Mouse (Mus musculus) midbrain, embryonic 10.5 days (tissue): Measurements from ENCODE around the gene Gm26938. TPM values are rescaled to one million over a fixed set of nuclear protein-coding genes. Genes with fewer than 3 reads are reported as not detected.

ENCODE experiments used
- DNase-seq: peaks from one replicate; pipeline ENCODE4 v3.0.0-alpha.2; 2017; ENCODE audit warnings: low spot score
- H3K27ac ChIP-seq: fragments of 300-500 bp; sonication (generic); replicated peaks from 2 replicates; pipeline ENCODE4 v1.5.1; 2016; ENCODE audit warnings: mild to moderate bottlenecking
- H3K27me3 ChIP-seq: fragments of 300-500 bp; sonication (generic); 2 replicates; pipeline ENCODE4 v1.6.1; 2016; ENCODE audit warnings: low read depth, mild to moderate bottlenecking; ENCODE audit not compliant: poor library complexity, severe bottlenecking
- H3K36me3 ChIP-seq: fragments of 300-500 bp; sonication (generic); 2 replicates; pipeline ENCODE4 v1.6.1; 2016; ENCODE audit warnings: mild to moderate bottlenecking, moderate library complexity
- H3K4me1 ChIP-seq: fragments of 300-500 bp; sonication (generic); 2 replicates; pipeline ENCODE4 v1.6.1; 2016
- H3K4me3 ChIP-seq: fragments of 300-500 bp; sonication (generic); 2 replicates; pipeline ENCODE4 v1.5.1; 2016; ENCODE audit warnings: mild to moderate bottlenecking, moderate library complexity
- H3K9me3 ChIP-seq: fragments of 300-500 bp; sonication (generic); replicated peaks from 2 replicates; pipeline ENCODE4 v1.6.1; 2016; ENCODE audit warnings: mild to moderate bottlenecking
- WGBS: fragments of 180-500 bp; shearing (Covaris S2); methylation state at CpG from one replicate; pipeline ENCODE4 v1.1.7; 2016; 5-methylcytosine and 5-hydroxymethylcytosine counted together
- polyA plus RNA-seq: library from polyadenylated mRNA; unstranded; fragments of >200 nt; fragmentation: Nextera tagmentation; extraction: Ambion mirVana; gene quantifications from 2 replicates; pipeline ENCODE4 v1.2.1, GENCODE M21; 2016

The Gm26938 gene
- polyA plus RNA-seq, 1 experiment from 2014 or later = not detected

- WGBS = 43% methylated on average over 12 of the region's 12 CpGs
- Histone ChIP-seq H3K36me3 (peaks cover 29% of the 10 kb centered on the region), H3K4me1 (peaks cover 71% of the 10 kb centered on the region), H3K27ac (peak overlapping the region; percentile 88), H3K9me3 (no peaks in the 10 kb centered on the region), H3K4me3 (peak overlapping the region; percentile 46), H3K27me3 (peaks cover 18% of the 10 kb centered on the region)
- no peak for DNase-seq
Measured at GRCm38 (mm10) chr5:139798168-139798900, 27.9 kb downstream of the Gm26938 start.

GRCm38 (mm10) chr5:139797473-139798167, 28.6 kb downstream of the Gm26938 start:
- Histone ChIP-seq H3K4me3 (peak overlapping the region; percentile 46), H3K27me3 (peaks cover 25% of the 10 kb centered on the region), H3K36me3 (peaks cover 29% of the 10 kb centered on the region), H3K27ac (peak overlapping the region; percentile 88), H3K9me3 (no peaks in the 10 kb centered on the region), H3K4me1 (peaks cover 71% of the 10 kb centered on the region)
- peak; percentile 88 for DNase-seq
- WGBS = 20% methylated on average over 11 of the region's 11 CpGs

DNA sequence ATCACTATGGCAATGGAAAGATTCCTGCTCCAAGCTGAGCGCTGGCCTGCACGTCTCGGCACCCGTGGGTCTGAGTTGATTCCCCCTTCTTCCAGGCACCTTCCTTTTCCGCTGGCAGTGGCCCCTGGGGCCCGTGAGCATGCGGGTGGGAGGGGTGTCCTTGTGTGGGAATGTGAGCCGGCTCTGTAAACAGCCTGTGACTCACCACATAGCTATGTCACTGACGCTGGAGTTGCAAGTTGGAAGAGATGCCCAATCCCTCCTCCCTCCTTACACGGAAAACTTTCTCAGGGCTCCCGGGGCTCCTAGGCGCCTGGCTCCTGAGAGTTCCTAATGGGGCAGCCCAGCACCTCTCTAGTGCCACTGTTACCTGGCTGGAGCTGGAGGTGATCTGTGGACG, 29.3 kb downstream of the Gm26938 start:
- peaks cover 78% of the 10 kb centered on the region for H3K4me1 ChIP-seq
- DNase-seq = peak; percentile 54
- H3K4me3 ChIP-seq = peak overlapping the region; percentile 46
- no peaks in the 10 kb centered on the region for H3K9me3 ChIP-seq
- peak overlapping the region; percentile 88 for H3K27ac ChIP-seq
- H3K27me3 ChIP-seq = peaks cover 29% of the 10 kb centered on the region
- peaks cover 27% of the 10 kb centered on the region for H3K36me3 ChIP-seq
- 31% methylated on average over 13 of the region's 13 CpGs for WGBS

DNA sequence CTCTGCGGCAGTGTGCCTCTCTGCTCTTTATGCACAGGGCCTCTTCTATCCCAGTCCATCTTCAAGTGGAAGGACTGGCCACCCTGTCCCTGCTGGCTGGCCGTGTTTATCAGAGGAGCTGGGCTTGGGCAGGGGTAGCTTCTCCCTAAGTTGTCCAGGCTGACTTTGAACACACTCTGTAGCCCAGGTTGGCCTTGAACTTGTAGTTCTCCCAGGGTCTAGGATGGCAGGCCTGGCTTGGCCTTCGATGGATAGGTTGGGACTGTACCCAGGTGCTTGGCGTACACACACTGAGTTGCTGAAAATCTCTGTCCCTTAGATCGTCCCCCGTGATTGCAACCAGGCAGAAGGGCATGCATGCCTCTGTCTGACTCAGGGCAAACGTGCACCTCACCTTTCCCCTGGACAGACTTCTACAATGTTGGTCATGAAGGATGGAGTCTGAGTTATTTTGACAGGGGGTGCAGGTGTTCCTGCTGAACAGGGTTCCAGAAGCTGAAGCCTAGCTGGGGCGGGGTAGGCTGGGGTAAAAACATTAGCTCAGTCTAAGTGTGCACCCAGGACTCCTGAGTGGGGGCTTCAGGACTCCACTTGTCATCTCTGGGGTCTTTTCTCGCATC, 30.1 kb downstream of the Gm26938 start:
- Histone ChIP-seq H3K4me3 (no peak overlapping the region), H3K4me1 (peaks cover 86% of the 10 kb centered on the region), H3K36me3 (peaks cover 21% of the 10 kb centered on the region), H3K27ac (peak overlapping the region; percentile 88), H3K9me3 (no peaks in the 10 kb centered on the region), H3K27me3 (peaks cover 29% of the 10 kb centered on the region)
- no peak for DNase-seq
- 80% methylated on average over 9 of the region's 9 CpGs for WGBS

GRCm38 (mm10) chr5:139794938-139795337, 31.3 kb downstream of the Gm26938 start:
- H3K9me3 ChIP-seq = no peaks in the 10 kb centered on the region
- peaks cover 9% of the 10 kb centered on the region for H3K36me3 ChIP-seq
- H3K27ac ChIP-seq = 0 out of 2 replicates have a peak overlapping the region, but pooled peaks have one; percentile 88
- H3K4me1 ChIP-seq = peaks cover 89% of the 10 kb centered on the region
- no peak overlapping the region for H3K4me3 ChIP-seq
- no peak for DNase-seq
- WGBS = 76% methylated on average over 10 of the region's 10 CpGs
- H3K27me3 ChIP-seq = peaks cover 26% of the 10 kb centered on the region

DNA sequence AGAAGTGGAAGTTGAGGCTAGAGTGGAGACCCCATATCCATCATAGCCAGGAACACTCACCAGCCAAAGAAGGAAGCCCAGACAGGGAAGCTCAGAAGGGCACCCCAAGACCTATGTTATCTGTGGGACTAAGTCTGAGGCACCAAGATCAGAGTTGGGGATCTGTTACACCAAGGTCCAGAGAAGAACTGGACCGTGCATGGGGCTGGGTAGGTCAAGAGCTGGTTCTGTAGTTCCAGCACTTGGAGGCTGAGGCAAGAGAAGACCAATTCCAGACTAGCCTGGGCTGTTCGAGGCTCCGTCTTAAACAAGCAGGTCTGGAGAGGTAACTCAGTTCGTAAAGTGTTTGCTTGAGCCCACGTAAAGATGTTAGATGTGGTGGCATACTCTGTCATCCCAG, 32.1 kb downstream of the Gm26938 start:
- H3K36me3 ChIP-seq = peaks cover under 1% of the 10 kb centered on the region; the same call in 1 of the 2 replicates
- H3K4me3 ChIP-seq = no peak overlapping the region
- WGBS = 88% methylated on average over 5 of the region's 5 CpGs
- H3K4me1 ChIP-seq = peaks cover 81% of the 10 kb centered on the region
- no peaks in the 10 kb centered on the region for H3K9me3 ChIP-seq
- no peak for DNase-seq
- H3K27me3 ChIP-seq = peaks cover 26% of the 10 kb centered on the region
- no peak overlapping the region for H3K27ac ChIP-seq

DNA sequence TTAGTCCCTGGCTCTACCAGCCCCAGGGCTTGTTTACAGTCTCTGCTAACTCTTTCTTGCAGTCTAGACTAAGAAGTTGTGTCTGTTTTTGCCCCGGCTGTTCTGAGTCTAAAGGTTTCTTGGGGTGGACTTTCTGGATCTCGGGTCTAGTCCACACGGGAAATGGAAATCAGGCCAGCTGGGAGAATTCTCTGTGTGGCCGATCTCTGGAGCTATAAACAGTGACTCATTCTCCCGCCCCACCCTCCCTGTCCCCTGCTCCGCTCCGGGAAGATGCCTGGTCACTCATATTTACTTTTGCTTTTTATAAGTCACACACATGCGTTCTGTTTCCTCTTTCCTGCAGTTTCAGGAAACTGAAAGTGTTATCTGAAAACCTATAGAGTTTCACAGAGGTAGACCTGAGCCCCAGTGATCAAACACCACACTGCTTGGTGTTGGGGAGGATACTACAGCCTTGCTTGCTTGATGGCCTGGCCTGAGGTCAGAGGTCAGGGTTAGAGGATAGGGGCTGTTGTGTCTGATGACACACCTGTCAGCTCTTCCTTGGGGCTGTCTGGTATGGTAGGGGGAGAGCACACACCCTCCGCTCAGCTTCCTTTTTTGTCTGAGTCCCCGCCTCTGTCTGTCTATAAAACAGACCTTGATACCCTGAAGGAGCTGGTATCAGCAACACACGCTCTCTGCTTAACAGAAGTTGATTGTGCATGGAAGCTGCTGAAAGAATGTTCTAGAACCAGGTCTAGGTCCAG, 32.7 kb downstream of the Gm26938 start:
- H3K4me1 ChIP-seq = peaks cover 75% of the 10 kb centered on the region
- WGBS = 82% methylated on average over 11 of the region's 11 CpGs
- peaks cover 26% of the 10 kb centered on the region for H3K27me3 ChIP-seq
- H3K4me3 ChIP-seq = peak overlapping the region; percentile 93; the same call in 1 of the 2 replicates
- DNase-seq = no peak
- H3K36me3 ChIP-seq = no peaks in the 10 kb centered on the region
- H3K27ac ChIP-seq = no peak overlapping the region
- no peaks in the 10 kb centered on the region for H3K9me3 ChIP-seq

- H3K27me3 ChIP-seq = peaks cover 26% of the 10 kb centered on the region
Measured at GRCm38 (mm10) chr5:139792966-139793337, 33.3 kb downstream of the Gm26938 start.

DNA sequence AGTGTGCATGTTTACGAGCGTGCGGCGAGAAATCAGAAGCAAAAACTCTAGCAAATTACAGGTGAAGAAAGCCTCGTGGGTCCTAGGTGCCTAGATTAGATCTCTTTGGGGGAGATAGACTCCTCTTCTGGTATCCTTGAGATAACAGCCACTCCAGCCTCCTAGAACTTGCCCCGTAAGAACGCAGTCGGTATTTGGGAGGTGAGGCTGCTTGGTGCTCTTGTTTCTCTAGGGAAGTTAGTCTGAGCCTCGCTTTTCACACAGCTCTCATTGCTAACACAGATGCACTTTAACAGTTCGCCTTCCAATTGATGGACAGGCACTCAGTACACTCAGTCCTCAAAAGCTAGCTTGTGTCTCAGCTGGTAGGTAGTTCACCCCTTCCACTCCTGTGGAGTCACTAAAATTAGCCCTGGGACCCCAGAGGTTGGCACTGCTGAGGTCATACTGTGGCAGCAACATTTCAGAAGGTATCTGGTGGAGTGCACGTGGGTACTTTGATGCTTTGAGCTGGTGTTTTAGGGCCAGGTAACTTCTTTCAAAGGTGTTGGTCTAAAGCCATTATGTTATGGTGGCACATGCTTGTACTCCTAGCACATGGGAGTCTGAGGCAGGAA, 33.9 kb downstream of the Gm26938 start:
- 25% methylated on average over 11 of the region's 11 CpGs for WGBS
- no peaks in the 10 kb centered on the region for H3K36me3 ChIP-seq
- DNase-seq = no peak
- H3K27ac ChIP-seq = peak overlapping the region; percentile 82
- H3K9me3 ChIP-seq = no peaks in the 10 kb centered on the region
- peaks cover 63% of the 10 kb centered on the region for H3K4me1 ChIP-seq
- peaks cover 26% of the 10 kb centered on the region for H3K27me3 ChIP-seq
- H3K4me3 ChIP-seq = peak overlapping the region; percentile 93

More at GRCm38 (mm10) chr5:139792966-139793337, 33.3 kb downstream of the Gm26938 start:
- Histone ChIP-seq H3K36me3 (no peaks in the 10 kb centered on the region), H3K4me3 (peak overlapping the region; percentile 93; the same call in 1 of the 2 replicates), H3K4me1 (peaks cover 70% of the 10 kb centered on the region), H3K27ac (no peak overlapping the region), H3K9me3 (no peaks in the 10 kb centered on the region)
- DNase-seq = no peak
- WGBS = 61% methylated on average over 3 of the region's 3 CpGs

DNA sequence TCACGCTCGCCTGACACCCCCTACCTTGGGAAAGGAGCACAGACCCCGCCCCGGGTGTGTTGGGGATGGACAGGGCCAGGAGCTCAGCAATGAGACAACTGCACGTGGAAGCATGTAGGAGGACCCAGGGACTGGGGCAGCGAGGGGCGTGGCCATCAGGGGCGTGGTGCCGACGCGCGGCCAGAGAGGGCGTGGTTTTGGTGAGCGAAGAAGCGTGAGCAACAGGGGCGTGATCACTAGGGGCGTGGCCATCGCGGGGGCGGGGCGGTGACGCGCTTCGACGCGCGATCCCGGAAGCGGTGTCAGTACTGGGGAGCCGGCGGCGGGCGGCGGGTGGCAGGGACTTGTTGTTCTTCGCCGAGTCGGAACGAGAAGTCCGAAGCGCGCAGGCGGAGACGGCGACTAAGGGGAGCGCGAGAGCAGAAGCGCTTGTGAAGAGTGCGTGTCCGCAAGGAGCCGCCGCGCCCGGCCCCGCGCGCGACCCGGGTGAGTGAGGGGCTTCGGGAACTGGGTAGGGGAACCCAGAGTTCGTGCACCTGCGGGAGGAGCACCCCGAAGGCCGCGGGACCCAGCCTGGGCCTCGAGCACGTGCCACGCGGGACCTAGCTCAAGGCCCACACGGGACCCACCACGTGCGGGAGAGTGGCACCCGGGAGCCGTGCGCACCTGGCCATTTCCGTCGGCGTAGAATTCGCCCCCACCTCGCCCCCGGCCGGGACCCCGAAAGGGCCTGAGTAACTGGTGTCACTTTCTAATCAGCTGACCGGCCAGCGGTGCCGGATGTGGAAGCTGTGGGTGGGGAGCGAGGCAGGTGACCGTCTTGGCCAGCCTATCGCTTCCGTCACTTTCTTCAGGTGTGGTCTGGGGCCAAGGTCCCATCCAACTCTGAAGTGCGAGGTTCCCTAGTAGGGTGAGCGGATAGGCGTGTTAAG, 34.7 kb downstream of the Gm26938 start, which contains the start of gene Mafk:
TSS of gene Mafk (plus strand) at position 287 of the 932 bp plus-strand sequence.
- H3K9me3 ChIP-seq = no peaks in the 10 kb centered on the region
- peak; percentile 96 for DNase-seq
- peak within 1 kb of the TSS; percentile 93 for H3K4me3 ChIP-seq
- peaks cover 55% of the 10 kb centered on the region for H3K4me1 ChIP-seq
- peak within 1 kb of the TSS; percentile 82 for H3K27ac ChIP-seq
- WGBS = under 1% methylated on average over 92 of the region's 92 CpGs
- peaks cover 26% of the 10 kb centered on the region for H3K27me3 ChIP-seq
- no peaks in the 10 kb centered on the region for H3K36me3 ChIP-seq

DNA sequence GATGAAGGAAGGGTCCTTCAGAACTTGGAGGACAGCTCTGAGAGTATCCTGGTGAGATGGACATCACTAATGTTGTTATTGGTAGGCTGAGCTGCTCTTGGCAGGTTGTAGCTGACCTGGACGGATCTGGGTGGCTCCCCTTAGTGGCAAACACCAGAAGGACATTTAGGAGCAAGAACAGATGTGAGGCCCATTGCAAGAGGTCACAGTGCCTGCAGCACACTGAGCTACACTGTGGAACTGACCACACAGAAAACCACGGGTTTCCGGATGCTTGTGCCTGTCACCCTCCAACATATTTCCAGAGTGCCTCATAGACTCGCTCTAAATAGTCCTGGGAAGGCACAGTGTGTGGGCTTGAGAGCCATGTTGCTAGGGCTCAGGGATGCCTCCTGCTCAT, 36.7 kb downstream of the Gm26938 start:
- Histone ChIP-seq H3K27me3 (peaks cover 12% of the 10 kb centered on the region; the same call in 1 of the 2 replicates), H3K9me3 (no peaks in the 10 kb centered on the region), H3K36me3 (no peaks in the 10 kb centered on the region), H3K4me3 (no peak overlapping the region), H3K4me1 (peaks cover 35% of the 10 kb centered on the region), H3K27ac (no peak overlapping the region)
- WGBS = 60% methylated on average over 4 of the region's 4 CpGs
- no peak for DNase-seq
